ENCODE assay signal across 25 mouse cellular contexts in the genomic region with DNA sequence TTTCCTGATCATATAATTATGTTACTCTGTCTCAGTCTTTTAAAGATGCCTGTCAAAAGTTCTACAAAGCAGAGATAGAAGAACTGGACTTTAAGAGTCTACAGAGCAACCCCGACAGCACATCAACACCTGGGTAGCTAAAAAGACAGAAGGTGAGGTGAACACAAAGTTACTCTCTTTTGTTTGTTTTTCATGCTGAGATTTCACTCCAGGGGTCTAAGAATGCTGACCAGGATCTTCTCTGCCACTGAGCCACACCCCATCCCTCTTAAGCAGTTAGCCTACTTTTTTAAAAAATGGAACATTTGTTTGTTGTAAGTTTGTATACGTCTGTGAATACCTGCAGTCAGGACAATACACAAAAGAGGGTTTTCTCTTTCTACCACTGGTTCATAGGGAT. TPM values are rescaled to one million over a fixed set of nuclear protein-coding genes. Genes with fewer than 3 reads are reported as not detected.
DNase-seq lines count a peak whose midpoint lies in the region.
"Had no signal": no experiment of that assay in that cellular context is flagged by ENCODE, and none has a peak within 500 bp of the region (broad histone marks: within the 10 kb centered on the region; RNA-seq: fewer than 3 reads in every experiment).

No protein-coding gene starts in this region.

- intact Hi-C loops in left cerebral cortex, postnatal 25 days (cut with DNase I), result no loop called here

- peak; percentile 64 for DNase-seq in ES-CJ7 (ENCODE audit: low read depth, low spot score)
- peak; percentile 82 for DNase-seq in R1 (ENCODE audit: low read depth, low spot score)
- DNase-seq in ZHBTc4 (ENCODE audit: low read depth, low spot score), result peak; percentile 53
- DNase-seq in layer of hippocampus, postnatal 14 days (ENCODE audit: low spot score in 2 of 2), result no peak
- no peak for DNase-seq in left cerebral cortex, postnatal 25 days (ENCODE audit: low spot score in 2 of 2)
- DNase-seq in kidney, adult 18-20 months, result no peak
- DNase-seq: adrenal gland, adult 2 months; adrenal gland, adult 8-10 months; adrenal gland, postnatal 10 days; adrenal gland, postnatal 14 days; adrenal gland, postnatal 25 days; adrenal gland, postnatal 36 days; B cell, adult 2 months; cerebellum, adult 11 months; cerebellum, adult 11-12 months; cerebellum, adult 18-20 months; cerebellum, adult 2 months; cerebellum, adult 8-10 months; cerebellum, adult 9-10 months had no signal

RNA-seq across cellular contexts. Expression of gene Serpinb6d, which starts 59.1 kb away (rescaled TPM):
- total RNA-seq in layer of hippocampus, postnatal 14 days (2021), result not detected
- not detected for total RNA-seq in left cerebral cortex, postnatal 25 days (2021)
- total RNA-seq: adrenal gland, adult 18-20 months; adrenal gland, adult 2 months; adrenal gland, adult 8-10 months; adrenal gland, postnatal 10 days; adrenal gland, postnatal 14 days; adrenal gland, postnatal 25 days; adrenal gland, postnatal 36 days; adrenal gland, postnatal 4 days; CH12.LX; ES-E14; G1E; MEL had no signal

Comparison
In these comparisons a context has a peak if more than half of its experiments do, and no peak if none do; other contexts are left out.
1. DNase-seq: peak in ES-CJ7 (single experiment), R1 (single experiment) and ZHBTc4 (single experiment); none in layer of hippocampus, postnatal 14 days (0 of 2), left cerebral cortex, postnatal 25 days (0 of 2) and kidney, adult 18-20 months (single experiment).